Mouse (Mus musculus): ENCODE measurements around the gene Vegfb. TPM values are rescaled to one million over a fixed set of nuclear protein-coding genes. Genes with fewer than 3 reads are reported as not detected.

Vegfb gene
- polyA plus RNA-seq, 1 experiment from 2014 or later, result 46.3 TPM

- 33% methylated on average over 4 of the region's 4 CpGs for WGBS
Measured at GRCm38 (mm10) chr19:6947742-6948141, 39.7 kb downstream of the Vegfb start.

GRCm38 (mm10) chr19:6943709-6944108, 43.7 kb downstream of the Vegfb start:
- Histone ChIP-seq H3K36me3 (peaks cover 20% of the 10 kb centered on the region; the same call in 1 of the 2 replicates), H3K9me3 (no peaks in the 10 kb centered on the region), H3K4me3 (no peak overlapping the region), H3K27me3 (no peaks in the 10 kb centered on the region), H3K4me1 (peaks cover 26% of the 10 kb centered on the region), H3K4me2 (no peak overlapping the region), H3K27ac (no peak overlapping the region), H3K9ac (no peak overlapping the region)
- ATAC-seq (ENCODE audit: insufficient number of reproducible peaks, low FRiP score, low TSS enrichment, low read depth), result no peak
- WGBS, result 87% methylated on average over 6 of the region's 6 CpGs

More at GRCm38 (mm10) chr19:6947742-6948141, 39.7 kb downstream of the Vegfb start:
- no peaks in the 10 kb centered on the region for H3K9me3 ChIP-seq
- H3K4me2 ChIP-seq, result no peak overlapping the region
- no peak overlapping the region for H3K9ac ChIP-seq
- no peak overlapping the region for H3K4me3 ChIP-seq
- no peaks in the 10 kb centered on the region for H3K27me3 ChIP-seq
- peaks cover 22% of the 10 kb centered on the region for H3K4me1 ChIP-seq
- no peak for ATAC-seq (ENCODE audit: insufficient number of reproducible peaks, low FRiP score, low TSS enrichment, low read depth)
- H3K36me3 ChIP-seq, result peaks cover 20% of the 10 kb centered on the region; the same call in 1 of the 2 replicates
- H3K27ac ChIP-seq, result no peak overlapping the region

DNA sequence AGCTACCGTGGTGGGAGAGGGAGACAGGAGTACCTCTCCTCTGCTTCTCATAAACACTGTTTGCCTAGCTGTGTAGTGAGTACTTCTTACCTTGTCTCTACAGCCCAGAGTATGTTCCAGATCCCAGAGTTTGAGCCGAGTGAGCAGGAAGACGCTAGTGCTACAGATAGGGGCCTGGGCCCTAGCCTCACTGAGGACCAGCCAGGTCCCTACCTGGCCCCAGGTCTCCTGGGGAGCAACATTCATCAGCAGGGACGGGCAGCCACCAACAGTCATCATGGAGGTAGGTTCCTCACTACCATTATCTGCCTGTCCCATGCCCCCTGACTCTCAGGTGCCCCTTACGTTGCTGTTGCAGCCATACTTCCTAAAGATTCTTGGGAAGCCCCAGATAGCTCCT, 44.7 kb downstream of the Vegfb start:
- no peak for ATAC-seq (ENCODE audit: insufficient number of reproducible peaks, low FRiP score, low TSS enrichment, low read depth)

GRCm38 (mm10) chr19:6942249-6942691, 45.2 kb downstream of the Vegfb start, which contains the start of gene Gpr137:
Gpr137 (minus strand) TSS chr19:6942480.
- Histone ChIP-seq H3K27me3 (no peaks in the 10 kb centered on the region), H3K4me3 (peak within 1 kb of the TSS; percentile 91), H3K27ac (peak within 1 kb of the TSS; percentile 97), H3K36me3 (peaks cover 17% of the 10 kb centered on the region; the same call in 1 of the 2 replicates), H3K9ac (peak within 1 kb of the TSS; percentile 97), H3K4me2 (peak within 1 kb of the TSS; percentile 96), H3K9me3 (no peaks in the 10 kb centered on the region), H3K4me1 (peaks cover 26% of the 10 kb centered on the region)
- ATAC-seq (ENCODE audit: insufficient number of reproducible peaks, low FRiP score, low TSS enrichment, low read depth), result peak; percentile 85
- WGBS, result under 1% methylated on average over 27 of the region's 27 CpGs

More for the DNA sequence above, 44.7 kb downstream of the Vegfb start:
- Histone ChIP-seq H3K9ac (peak overlapping the region; percentile 97), H3K4me2 (peak overlapping the region; percentile 96), H3K27me3 (no peaks in the 10 kb centered on the region), H3K9me3 (no peaks in the 10 kb centered on the region), H3K27ac (peak overlapping the region; percentile 97), H3K36me3 (peaks cover 17% of the 10 kb centered on the region; the same call in 1 of the 2 replicates), H3K4me1 (peaks cover 26% of the 10 kb centered on the region), H3K4me3 (peak overlapping the region; percentile 91)
- WGBS, result 29% methylated on average over 5 of the region's 5 CpGs

GRCm38 (mm10) chr19:6941372-6942248, 45.8 kb downstream of the Vegfb start, which contains the start of gene Bad:
Bad (plus strand) TSS chr19:6941861.
- Histone ChIP-seq H3K9me3 (no peaks in the 10 kb centered on the region), H3K4me3 (peak within 1 kb of the TSS; percentile 91), H3K27me3 (no peaks in the 10 kb centered on the region), H3K27ac (peak within 1 kb of the TSS; percentile 97), H3K9ac (peak within 1 kb of the TSS; percentile 97), H3K36me3 (peaks cover 12% of the 10 kb centered on the region; the same call in 1 of the 2 replicates), H3K4me2 (peak within 1 kb of the TSS; percentile 96), H3K4me1 (peaks cover 26% of the 10 kb centered on the region)
- WGBS, result under 1% methylated on average over 82 of the region's 83 CpGs
- peak; percentile 77 for ATAC-seq (ENCODE audit: insufficient number of reproducible peaks, low FRiP score, low TSS enrichment, low read depth)

DNA sequence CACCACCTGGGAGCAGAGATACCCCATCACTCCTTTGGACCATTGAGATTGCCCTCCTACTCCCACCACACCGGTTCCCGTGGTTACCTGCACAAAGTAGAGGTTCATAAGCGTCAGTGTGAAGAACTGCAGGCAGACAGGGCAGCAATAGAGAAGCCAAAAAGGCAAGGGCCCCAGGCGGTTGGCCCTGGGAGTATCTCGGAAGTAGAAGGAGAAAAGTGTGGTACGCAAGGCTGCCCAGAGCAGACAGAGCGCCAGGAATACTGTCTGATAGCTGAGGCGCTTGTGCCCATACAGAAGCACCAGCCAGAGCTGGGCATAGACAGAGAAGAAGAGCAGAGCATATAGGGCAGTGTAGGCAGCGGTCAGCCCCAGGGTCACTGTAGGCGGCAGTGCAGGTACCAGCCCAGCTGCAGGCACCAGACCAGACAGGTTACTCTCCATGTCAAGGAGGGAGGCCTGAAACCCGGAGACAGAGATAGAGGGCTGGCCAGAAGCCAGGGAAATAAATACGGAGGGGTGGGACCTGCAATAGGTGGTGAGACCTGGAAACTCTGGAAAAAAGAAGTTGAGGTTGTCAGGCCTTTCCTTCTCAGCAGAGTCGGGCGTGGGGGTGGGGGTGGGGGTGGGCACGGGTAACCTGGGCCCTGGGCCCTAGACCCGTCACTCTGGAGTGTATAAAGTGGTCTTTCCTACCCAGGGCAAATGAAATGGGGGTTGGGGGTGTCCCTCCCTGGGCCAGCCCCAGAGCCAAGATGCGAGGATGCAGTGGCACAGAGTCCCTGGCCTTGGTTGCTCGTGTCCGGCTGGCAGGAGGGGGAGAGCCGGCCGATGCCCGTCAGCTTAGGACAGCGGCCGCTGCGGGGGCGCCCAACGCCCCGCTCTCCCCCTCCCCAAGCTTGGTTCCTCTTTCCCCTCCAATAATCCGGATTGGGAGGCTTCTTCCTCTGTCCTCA, 46.8 kb downstream of the Vegfb start:
- peak overlapping the region; percentile 59; the same call in 1 of the 2 replicates for H3K27ac ChIP-seq
- peaks cover 26% of the 10 kb centered on the region for H3K4me1 ChIP-seq
- H3K9ac ChIP-seq, result peak overlapping the region; percentile 97
- H3K9me3 ChIP-seq, result no peaks in the 10 kb centered on the region
- H3K4me2 ChIP-seq, result peak overlapping the region; percentile 96
- ATAC-seq (ENCODE audit: insufficient number of reproducible peaks, low FRiP score, low TSS enrichment, low read depth), result no peak
- WGBS, result 21% methylated on average over 28 of the region's 29 CpGs
- H3K4me3 ChIP-seq, result peak overlapping the region; percentile 91
- peaks cover 5% of the 10 kb centered on the region; the same call in 1 of the 2 replicates for H3K36me3 ChIP-seq
- peaks cover 8% of the 10 kb centered on the region for H3K27me3 ChIP-seq

GRCm38 (mm10) chr19:6939106-6940002, 48.1 kb downstream of the Vegfb start:
- H3K27ac ChIP-seq, result no peak overlapping the region
- H3K4me2 ChIP-seq, result no peak overlapping the region
- peaks cover 27% of the 10 kb centered on the region for H3K4me1 ChIP-seq
- no peak overlapping the region for H3K4me3 ChIP-seq
- 89% methylated on average over 20 of the region's 20 CpGs for WGBS
- peaks cover 21% of the 10 kb centered on the region for H3K27me3 ChIP-seq
- H3K9ac ChIP-seq, result no peak overlapping the region
- no peak for ATAC-seq (ENCODE audit: insufficient number of reproducible peaks, low FRiP score, low TSS enrichment, low read depth)
- no peaks in the 10 kb centered on the region for H3K36me3 ChIP-seq
- no peaks in the 10 kb centered on the region for H3K9me3 ChIP-seq

DNA sequence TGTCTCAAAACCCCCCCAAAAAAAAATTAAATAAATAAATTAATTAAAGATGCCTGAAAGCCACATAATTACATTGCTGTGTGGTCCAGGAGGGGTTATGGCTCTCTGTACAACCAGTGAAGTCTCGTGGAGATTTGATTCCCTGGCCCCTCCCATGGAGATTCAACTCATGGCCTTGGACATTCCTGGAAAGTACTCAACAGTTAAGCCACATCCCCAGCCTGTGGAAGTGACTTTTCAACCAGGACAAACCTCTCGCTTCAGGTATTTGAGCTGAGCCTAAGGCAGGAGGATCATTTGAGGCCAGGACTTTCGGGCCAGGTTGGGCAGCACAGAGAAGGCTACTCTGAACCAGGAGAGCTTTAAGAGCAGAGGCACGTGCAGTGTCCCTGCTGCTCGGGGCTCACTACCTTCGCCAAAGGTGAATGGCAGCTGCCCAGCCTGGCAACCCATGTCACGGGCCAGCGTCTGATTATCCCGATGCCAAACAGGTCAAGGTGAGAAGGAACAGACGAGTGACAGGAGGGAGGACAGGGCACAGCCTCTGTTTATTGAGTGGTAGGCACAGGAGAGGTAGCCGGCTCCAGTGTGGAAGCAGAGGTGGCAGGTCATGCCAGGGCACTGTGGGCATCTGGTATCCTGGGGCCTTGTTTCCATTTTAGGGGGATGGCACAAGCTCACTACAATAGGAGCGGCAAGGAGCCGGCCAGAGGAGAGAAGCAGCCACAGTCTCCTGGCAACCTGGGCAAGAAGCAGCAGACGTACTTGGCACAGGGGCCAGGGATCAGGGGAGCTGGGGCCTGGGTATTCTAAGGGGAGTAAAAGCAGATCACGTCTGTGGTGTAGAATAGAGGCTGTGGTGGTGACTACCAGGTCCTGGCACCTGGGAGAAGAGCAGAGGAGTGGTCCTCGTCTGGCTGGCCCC, 49.6 kb downstream of the Vegfb start:
- Histone ChIP-seq H3K4me1 (peaks cover 32% of the 10 kb centered on the region), H3K9me3 (no peaks in the 10 kb centered on the region), H3K27me3 (peaks cover 36% of the 10 kb centered on the region), H3K4me2 (no peak overlapping the region), H3K4me3 (no peak overlapping the region), H3K27ac (no peak overlapping the region), H3K36me3 (no peaks in the 10 kb centered on the region), H3K9ac (no peak overlapping the region)
- WGBS, result 79% methylated on average over 16 of the region's 16 CpGs
- no peak for ATAC-seq (ENCODE audit: insufficient number of reproducible peaks, low FRiP score, low TSS enrichment, low read depth)

DNA sequence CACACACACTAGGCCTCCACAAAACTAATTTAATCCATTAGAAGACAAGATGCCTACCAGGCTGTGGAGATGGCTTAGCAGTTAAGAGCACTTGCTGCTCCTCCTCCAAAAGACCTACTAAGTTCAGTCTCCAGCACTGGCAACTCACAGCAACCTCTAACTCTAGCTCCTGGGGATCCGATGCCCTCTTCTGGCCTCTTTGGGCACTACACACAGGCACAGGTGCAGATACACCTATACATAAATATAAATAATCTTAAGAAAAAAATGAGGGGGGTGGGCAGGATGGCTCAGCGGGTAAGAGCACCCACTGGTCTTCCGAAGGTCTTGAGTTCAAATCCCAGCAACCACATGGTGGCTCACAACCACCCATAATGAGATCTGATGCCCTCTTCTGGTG, 51.2 kb downstream of the Vegfb start:
- ATAC-seq (ENCODE audit: insufficient number of reproducible peaks, low FRiP score, low TSS enrichment, low read depth), result no peak
- Histone ChIP-seq H3K4me2 (no peak overlapping the region), H3K9ac (no peak overlapping the region), H3K4me1 (peaks cover 29% of the 10 kb centered on the region), H3K27me3 (peaks cover 52% of the 10 kb centered on the region), H3K4me3 (no peak overlapping the region), H3K36me3 (no peaks in the 10 kb centered on the region), H3K9me3 (no peaks in the 10 kb centered on the region), H3K27ac (no peak overlapping the region)
- 24% methylated on average over 3 of the region's 3 CpGs for WGBS

All from limb, embryonic 15.5 days (tissue).